Mouse (Mus musculus) brain, embryonic 14.5 days (tissue): ENCODE measurements around the gene Fbxl2.

ENCODE experiments used
- CTCF ChIP-seq: fragments of 200-500 bp; IDR thresholded peaks from 2 replicates; pipeline ENCODE4 v1.5.1; 2012; ENCODE audit warnings: inconsistent platforms, mild to moderate bottlenecking, moderate library complexity, borderline replicate concordance; ENCODE audit not compliant: insufficient read depth, insufficient read length; ENCODE audit errors: extremely low read depth
- POLR2A ChIP-seq: fragments of 200-500 bp; IDR thresholded peaks from 2 replicates; pipeline ENCODE4 v1.6.1; 2012; ENCODE audit warnings: mild to moderate bottlenecking, inconsistent platforms, borderline replicate concordance; ENCODE audit not compliant: poor library complexity, insufficient read depth, insufficient read length, severe bottlenecking; ENCODE audit errors: extremely low read depth

GRCm38 (mm10) chr9:113924883-113925282, 121.1 kb downstream of the Fbxl2 start:
- TF ChIP-seq CTCF = no peak
- no peak for TF ChIP-seq POLR2A
